Mouse (Mus musculus) thymus, adult 2 months (tissue): ENCODE data around the gene Cebpg.

Experiments used
- CTCF ChIP-seq: fragments of 200-500 bp; IDR thresholded peaks from 2 replicates; pipeline ENCODE4 v1.5.1; 2012; ENCODE audit warnings: mild to moderate bottlenecking, control low read depth, low read length, moderate library complexity, borderline replicate concordance; ENCODE audit not compliant: control insufficient read depth, poor library complexity, insufficient read depth; ENCODE audit errors: extremely low read depth
- POLR2A ChIP-seq: fragments of 200-500 bp; IDR thresholded peaks from 2 replicates; pipeline ENCODE4 v1.6.1; 2012; ENCODE audit warnings: mild to moderate bottlenecking, low read length, control low read depth, moderate library complexity; ENCODE audit not compliant: control insufficient read depth, poor library complexity, insufficient read depth; ENCODE audit errors: extremely low read depth

DNA sequence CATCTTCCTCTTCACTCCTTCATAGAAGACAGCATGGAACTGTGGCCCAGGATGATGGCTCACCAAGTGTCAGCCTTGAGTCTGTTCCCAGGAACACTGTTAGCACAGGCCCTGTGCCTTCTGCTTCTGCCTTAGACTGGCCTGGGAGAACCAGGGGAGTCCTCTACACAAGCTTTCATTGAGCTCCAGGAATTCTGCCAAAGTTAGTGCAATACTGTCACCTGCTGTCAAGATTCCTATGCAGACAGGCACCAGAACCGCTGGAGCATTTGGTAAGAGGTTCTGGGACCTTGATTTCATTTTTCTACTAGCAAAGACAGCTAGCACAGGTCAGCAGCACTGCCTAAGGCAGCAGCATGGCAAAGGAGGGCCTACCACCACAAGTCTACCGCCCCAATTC is 11.7 kb downstream of the Cebpg start:
- TF ChIP-seq POLR2A (no peak), CTCF (no peak)
